Mouse (Mus musculus) gastrocnemius, postnatal 14 days (tissue): Measurements from ENCODE around the gene Wnt3. TPM values are rescaled to one million over a fixed set of nuclear protein-coding genes. Genes with fewer than 3 reads are reported as not detected.
A peak's percentile ranks its signal among the peaks of the same experiment; 100 is the strongest.
"Not testable (repeated sequence)": the region's sequence is repeated elsewhere in the genome, so short reads cannot be mapped to it uniquely, and the experiment has no call there.

Experiments used
- DNase-seq: peaks from one replicate; pipeline ENCODE4 v3.0.0; 2021; ENCODE audit warnings: mixed read lengths
- intact Hi-C: fragments of 180-260 bp; cut with DNase I; formaldehyde crosslinking; loops from one replicate; pipeline ENCODE4 v1.15.1; 2025; ENCODE audit warnings: low total_unique reads
- long read RNA-seq, 2 experiments: library from polyadenylated mRNA; stranded (forward); transcript quantifications; one replicate each; pipeline ENCODE4 v2.0.0; 2021
- total RNA-seq, 2 experiments: library from RNA; stranded (reverse); gene quantifications; 2 replicates each; pipeline ENCODE4 v1.2.3; 2021

Wnt3 gene
- under 1 TPM in 1 of 2 experiments, not detected in 1; 0.18 TPM for total RNA-seq
- long read RNA-seq, experiment 1: 0 reads
- long read RNA-seq, experiment 2, partial matches to known transcripts: 0 of 1 reads
- long read RNA-seq, experiment 2, other reads (novel, unspliced or antisense): 1 of 1 reads

DNA sequence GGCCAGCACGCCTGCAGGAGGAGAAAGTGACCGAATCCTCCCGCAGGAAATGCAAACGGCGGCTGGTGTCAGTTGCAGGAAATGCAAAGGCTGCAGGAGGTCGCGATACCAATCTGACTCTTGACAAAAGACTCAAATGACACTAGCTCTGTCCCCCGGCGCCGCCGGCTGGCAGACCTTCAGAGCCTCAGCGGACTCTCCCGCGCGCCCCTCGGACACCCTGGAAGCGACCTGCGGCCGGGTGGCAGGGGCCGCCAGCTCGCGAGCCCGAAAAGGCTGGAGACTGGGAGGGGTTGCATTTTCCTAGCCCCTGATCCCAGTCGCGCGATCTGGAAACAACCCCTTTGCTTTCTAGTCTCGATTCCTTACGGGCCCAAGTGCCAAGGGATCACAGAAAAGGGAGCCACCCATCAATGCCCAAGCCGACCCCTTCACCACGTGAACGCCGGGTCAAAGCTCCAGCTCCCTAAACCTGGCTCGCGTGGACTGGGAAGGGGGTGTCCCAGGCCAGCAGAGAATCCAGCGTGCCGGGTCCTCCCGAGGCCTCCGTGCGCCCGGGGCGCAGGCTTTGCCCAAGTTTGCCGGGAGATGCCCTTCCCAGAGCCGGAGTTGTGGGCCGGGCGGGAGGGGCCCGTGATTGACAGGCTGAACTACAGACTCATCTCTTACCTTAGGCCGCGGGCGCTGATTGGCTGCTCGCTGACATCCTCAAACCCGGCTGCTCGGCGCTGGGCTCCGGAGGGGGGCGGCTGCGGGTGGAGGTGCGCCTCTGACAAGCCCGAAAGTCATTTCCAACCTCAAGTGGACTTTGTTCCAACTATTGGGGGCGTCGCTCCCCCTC is at the start of gene Wnt3:
Gene Wnt3, plus strand, starts transcription at position 764 of the 841 bp plus-strand sequence.
- intact Hi-C loops: no loop called here
- no peak for DNase-seq

DNA sequence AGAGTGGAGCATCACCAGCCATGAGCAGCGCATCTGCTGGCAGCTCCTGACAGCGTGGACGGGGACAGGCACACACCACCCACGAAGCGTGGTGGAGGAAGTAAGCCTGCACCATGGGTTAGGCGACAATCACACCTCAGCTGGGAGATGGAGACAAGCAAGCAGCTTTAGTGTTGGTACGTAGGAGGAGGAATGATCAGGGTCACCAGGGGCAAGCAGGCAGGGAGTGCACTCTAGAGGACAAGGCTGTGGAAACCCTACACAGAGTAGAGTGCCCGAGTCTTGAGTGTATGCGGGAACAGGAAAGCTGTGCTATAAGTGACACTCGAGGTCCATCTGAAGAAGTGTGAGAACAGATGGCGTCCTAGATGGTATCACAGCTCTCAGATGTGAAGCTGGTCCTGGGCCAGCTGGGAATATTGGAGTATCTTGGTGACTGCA is 49.6 kb upstream of the Wnt3 start:
- no peak for DNase-seq
- intact Hi-C loops: no loop called here

- intact Hi-C loops: no loop called here
- DNase-seq: no peak
Observed at GRCm38 (mm10) chr11:103729282-103729985, 44.5 kb upstream of the Wnt3 start.

- intact Hi-C loops: no loop called here
- no peak for DNase-seq
Observed at GRCm38 (mm10) chr11:103731594-103731993, 42.4 kb upstream of the Wnt3 start.

- intact Hi-C loops: no loop called here
- DNase-seq: no peak
Observed at GRCm38 (mm10) chr11:103732306-103732705, 41.6 kb upstream of the Wnt3 start.

DNA sequence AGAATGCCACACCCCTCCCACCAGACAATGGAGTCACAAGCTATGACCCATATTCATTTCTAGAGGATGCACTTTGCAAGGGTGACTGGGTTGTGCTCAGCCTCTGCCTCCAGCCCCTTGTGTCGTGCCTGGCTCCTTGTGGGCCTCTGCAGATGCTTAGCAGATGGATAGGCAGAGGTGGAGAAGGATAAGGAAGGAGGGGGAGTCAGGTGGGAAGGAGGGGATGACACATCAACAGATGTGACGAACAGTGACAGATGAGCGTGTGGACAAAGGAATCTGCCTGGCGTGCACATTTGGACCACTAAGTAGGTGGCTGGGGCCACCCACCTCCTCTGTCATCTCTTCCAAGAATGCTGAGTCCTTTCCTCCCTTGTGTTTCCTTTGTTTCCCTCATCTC is 40.9 kb upstream of the Wnt3 start:
- no peak for DNase-seq
- intact Hi-C loops: no loop called here

- intact Hi-C loops: no loop called here
- DNase-seq: no peak
Observed at GRCm38 (mm10) chr11:103733961-103734360, 40.0 kb upstream of the Wnt3 start.

- DNase-seq: no peak
- intact Hi-C loops: no loop called here
Observed at GRCm38 (mm10) chr11:103734411-103735045, 39.4 kb upstream of the Wnt3 start.

GRCm38 (mm10) chr11:103735046-103735781 is 38.7 kb upstream of the Wnt3 start:
- intact Hi-C loops: no loop called here
- no peak for DNase-seq

DNA sequence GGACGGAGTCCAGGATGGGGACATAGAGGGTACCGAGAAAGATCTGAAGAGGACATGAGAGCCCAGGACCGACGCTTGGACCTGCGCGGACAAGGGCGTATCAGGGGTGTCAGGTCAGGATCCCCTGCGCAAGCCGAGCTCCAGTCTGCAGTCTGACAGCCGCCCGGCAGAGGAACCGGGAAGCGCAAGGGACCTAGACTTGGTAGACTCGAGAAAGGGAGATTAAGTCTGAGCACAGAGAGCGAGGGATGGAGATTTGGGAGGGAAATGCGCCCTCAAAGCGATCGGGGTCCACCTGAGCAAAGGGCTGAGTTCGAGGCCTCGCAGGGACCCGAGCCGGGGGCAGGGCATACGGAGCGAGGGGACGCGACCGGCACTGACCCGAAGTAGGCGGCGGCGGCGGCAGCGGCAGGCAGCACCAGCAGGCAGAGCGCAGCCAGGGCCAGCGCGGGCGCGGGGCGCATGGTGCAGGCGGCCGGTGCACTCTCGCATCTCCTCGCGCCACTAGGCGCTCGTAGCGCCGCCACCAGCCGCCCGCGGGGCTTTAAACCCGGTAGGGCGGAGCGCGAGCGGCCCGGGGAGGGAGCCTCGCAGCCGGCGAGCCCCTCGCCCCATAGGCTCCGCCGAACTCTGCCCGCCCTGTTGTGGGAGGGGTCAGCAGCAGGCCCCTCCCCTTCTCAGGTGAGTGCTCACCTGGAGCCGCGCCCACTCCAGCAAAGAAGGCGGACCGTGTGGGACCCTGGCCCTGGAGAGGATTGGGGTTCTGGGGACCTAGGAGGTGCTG is 24.5 kb upstream of the Wnt3 start, which contains the start of gene Wnt9b:
Gene Wnt9b, minus strand, starts transcription at position 516 of the 784 bp plus-strand sequence.
- no peak for DNase-seq
- intact Hi-C loops: no loop called here

GRCm38 (mm10) chr11:103750612-103751011 is 23.3 kb upstream of the Wnt3 start:
- no peak for DNase-seq
- intact Hi-C loops: no loop called here

- DNase-seq: no peak
- intact Hi-C loops: no loop called here
Observed at GRCm38 (mm10) chr11:103758054-103758453, 15.9 kb upstream of the Wnt3 start.

DNA sequence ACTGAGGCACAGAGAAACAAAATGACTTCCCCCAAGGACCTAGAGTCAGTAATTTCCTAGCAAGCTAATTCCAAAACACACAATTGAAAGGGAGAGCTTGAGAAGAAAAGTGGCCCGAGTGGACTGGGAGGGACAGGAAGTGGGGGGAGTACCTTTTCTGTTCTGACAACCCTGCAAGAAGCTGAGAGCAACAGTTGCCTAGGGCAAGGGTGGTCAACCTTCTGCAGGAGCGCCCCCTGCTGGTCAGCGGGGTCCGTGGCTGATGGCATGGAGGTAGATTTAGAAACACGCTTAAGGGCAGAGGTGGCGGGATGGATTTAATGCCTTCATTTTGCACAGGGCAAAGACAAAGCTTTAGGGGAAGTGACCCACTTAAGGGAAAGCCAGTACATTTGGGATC is 15.2 kb upstream of the Wnt3 start:
- intact Hi-C loops: no loop called here
- peak; percentile 61 for DNase-seq

DNA sequence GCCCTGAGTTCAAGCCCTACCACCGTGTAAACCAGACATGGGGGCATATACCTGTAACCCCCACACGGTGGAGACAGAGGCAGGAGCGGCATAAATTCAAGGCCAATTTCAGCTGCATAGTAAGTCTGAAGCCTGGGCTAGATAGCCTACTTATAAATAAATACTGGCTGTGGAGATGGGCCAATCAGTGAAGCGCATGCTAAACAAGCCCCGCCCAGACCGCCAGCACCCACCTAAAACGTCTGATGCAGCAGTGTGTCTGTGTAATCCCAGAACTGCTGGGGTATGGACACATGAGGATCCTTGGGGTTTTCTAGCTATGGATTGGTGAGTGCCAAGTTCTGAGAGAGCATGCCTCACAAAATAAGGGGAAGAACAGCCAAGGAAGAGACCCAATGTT is 13.8 kb upstream of the Wnt3 start:
- intact Hi-C loops: loop anchor here (5.0 kb wide), 1 partner anchor 123 kb away; the partner anchor contains the start of gene Lyzl6
- DNase-seq: no peak

- intact Hi-C loops: loop anchor here (5.0 kb wide), 1 partner anchor 124 kb away; the partner anchor contains the start of gene Lyzl6
- not testable (repeated sequence) for DNase-seq
Observed at GRCm38 (mm10) chr11:103760891-103761290, 13.1 kb upstream of the Wnt3 start.

DNA sequence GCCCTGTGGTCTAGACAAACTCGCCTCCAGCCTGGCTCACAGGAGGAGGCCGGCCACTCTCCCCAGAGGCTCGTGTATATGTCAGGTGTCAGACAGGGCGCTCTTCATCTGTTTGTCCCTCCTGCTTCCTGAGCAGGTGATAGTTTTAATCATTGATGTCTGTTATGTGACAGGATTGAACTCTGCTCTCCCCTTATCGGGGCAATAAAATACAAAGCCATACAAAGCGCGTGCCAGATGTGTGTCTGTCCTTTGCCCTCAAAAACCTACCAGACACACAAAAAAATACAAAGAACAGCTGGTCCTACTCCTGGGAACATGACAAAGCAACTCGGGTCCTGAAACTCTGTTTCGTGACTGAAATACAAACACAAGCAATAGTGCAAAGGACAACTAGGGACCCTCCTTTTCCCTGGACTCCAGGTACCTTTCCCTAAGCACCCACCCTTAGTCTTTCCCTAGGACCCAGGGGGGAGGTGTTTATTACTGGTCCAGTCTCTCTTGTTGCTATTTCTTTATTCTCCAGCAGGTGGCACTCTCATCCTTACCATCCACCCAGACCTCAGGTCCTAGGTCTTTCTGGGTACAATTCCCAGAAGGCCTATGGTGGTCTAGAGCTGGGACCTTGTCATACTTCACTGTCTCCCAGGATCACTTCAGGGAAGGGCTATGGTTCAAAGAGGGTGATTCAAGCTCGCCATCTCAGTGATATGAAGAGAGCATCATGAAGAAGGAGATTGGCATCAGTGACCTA is 10.4 kb upstream of the Wnt3 start:
- intact Hi-C loops: loop anchor here (2.0 to 5.0 kb wide), 2 partner anchors 126 to 147 kb away; partner anchors contain the start of gene Lyzl6
- no peak for DNase-seq

DNA sequence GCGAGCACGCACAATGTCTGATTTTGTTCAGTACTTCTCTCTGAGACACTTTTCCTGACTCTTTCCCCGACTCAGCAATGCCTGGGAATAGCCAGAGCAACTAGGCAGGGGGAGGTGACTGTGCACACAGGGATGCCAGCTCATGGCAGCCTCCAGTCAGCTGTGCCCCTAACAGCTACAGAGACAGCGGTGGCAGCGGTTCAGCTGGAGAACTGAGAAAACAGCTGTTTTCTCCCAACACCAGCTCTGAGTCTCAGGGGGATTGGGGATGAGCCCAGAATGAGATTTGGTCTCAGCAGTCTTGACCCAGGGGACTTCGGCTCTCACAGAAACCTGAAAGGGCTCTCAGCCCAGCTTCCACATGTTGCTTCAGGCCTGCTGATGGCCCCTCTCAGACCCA is 9.3 kb upstream of the Wnt3 start:
- DNase-seq: no peak
- intact Hi-C loops: loop anchor here (5.0 kb wide), 1 partner anchor 127 kb away; the partner anchor contains the start of gene Lyzl6
